Mouse (Mus musculus): ENCODE data around the gene Trappc10. TPM values are rescaled to one million over a fixed set of nuclear protein-coding genes. Genes with fewer than 3 reads are reported as not detected.

Trappc10 gene
- polyA plus RNA-seq, 1 experiment from 2014 or later = 22.2 TPM

DNA sequence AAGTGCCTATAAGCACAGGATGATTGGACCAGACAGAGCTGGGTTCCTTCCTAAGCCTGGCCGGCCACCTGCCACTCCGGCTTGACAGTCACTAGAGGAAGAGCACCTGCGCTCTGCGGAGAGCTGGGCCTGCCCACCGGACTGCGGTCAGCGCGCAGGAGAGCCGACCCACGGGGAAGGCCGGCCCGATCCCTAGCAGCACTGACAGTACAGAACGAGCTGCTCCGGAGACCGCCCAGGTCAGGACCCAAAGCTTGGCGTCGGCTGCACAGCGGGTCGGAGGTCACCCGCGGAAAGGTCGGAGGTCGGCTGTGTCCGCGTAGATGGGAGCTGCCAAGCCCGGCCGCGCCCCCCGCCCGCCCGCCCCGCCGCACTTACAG, 393 bp downstream of the Trappc10 start:
- H3K9ac ChIP-seq (ENCODE audit: low read depth, low read length) = peak overlapping the region; percentile 90
- H3K36me3 ChIP-seq (ENCODE audit: control insufficient read depth, insufficient read depth, low read length) = no peaks in the 10 kb centered on the region
- H3K4me2 ChIP-seq (replicated peaks; ENCODE audit: low read depth, low read length) = peak overlapping the region; percentile 96
- peak; percentile 72 for ATAC-seq (ENCODE audit: low FRiP score, low TSS enrichment)
- no peaks in the 10 kb centered on the region for H3K9me3 ChIP-seq (ENCODE audit: control insufficient read depth, low read length)
- no peak overlapping the region for H3K27ac ChIP-seq (ENCODE audit: low read depth, low read length)
- 1% methylated on average over 24 of the region's 33 CpGs for WGBS
- peaks cover 12% of the 10 kb centered on the region; the same call in 1 of the 2 replicates for H3K4me1 ChIP-seq (ENCODE audit: control insufficient read depth, insufficient read depth, low read length)
- H3K4me3 ChIP-seq (ENCODE audit: low read length) = peak overlapping the region; percentile 92
- no peaks in the 10 kb centered on the region for H3K27me3 ChIP-seq (ENCODE audit: control insufficient read depth, insufficient read depth, low read length)

DNA sequence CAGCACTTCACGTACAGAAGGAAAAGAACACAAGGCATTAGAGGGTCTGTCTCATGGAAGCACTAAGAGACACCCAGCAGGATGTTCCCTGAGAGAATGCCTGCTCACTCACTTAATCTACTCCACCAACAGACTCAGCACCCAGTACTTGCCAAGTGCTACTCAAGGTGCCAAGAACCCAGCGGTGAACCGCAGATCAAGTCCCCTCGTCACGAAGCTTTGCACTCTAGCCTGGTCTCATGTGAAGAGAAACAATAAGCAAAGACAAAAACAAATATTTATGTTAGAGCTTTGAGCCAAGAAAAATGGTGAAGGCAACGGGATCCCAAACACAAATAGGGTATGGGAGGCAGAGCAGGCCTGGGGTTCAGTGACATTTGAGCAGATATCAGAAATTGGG, 5.5 kb downstream of the Trappc10 start:
- Histone ChIP-seq H3K9ac (ENCODE audit: low read depth, low read length) (no peak overlapping the region), H3K27me3 (ENCODE audit: control insufficient read depth, insufficient read depth, low read length) (no peaks in the 10 kb centered on the region), H3K36me3 (ENCODE audit: control insufficient read depth, insufficient read depth, low read length) (no peaks in the 10 kb centered on the region), H3K4me2 (replicated peaks; ENCODE audit: low read depth, low read length) (no peak overlapping the region), H3K9me3 (ENCODE audit: control insufficient read depth, low read length) (no peaks in the 10 kb centered on the region), H3K4me3 (ENCODE audit: low read length) (no peak overlapping the region), H3K4me1 (ENCODE audit: control insufficient read depth, insufficient read depth, low read length) (peaks cover 12% of the 10 kb centered on the region; the same call in 1 of the 2 replicates), H3K27ac (ENCODE audit: low read depth, low read length) (no peak overlapping the region)
- 81% methylated on average over 6 of the region's 6 CpGs for WGBS
- ATAC-seq (ENCODE audit: low FRiP score, low TSS enrichment) = no peak

DNA sequence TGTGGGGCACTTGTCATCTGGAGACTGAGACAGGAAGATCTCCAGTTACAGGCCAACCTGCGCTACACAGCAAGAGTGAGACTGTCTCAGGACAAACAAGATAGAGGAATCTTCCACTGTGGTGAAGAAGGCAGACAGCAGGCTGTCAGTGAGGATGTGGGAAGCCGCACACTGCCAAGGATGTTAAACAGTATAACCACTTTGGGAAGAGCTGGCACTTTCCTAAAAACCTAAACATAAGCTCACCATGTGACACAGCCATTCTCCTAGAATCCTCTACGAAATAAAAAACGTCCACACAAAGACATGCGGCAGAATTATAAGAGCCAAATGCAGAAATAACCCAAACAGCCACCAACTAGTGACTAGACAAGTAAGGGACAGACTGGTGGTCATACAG, 6.1 kb downstream of the Trappc10 start:
- Histone ChIP-seq H3K36me3 (ENCODE audit: control insufficient read depth, insufficient read depth, low read length) (no peaks in the 10 kb centered on the region), H3K4me1 (ENCODE audit: control insufficient read depth, insufficient read depth, low read length) (0 out of 2 replicates have a peak, but pooled peaks cover 6% of the 10 kb centered on the region), H3K4me2 (replicated peaks; ENCODE audit: low read depth, low read length) (no peak overlapping the region), H3K9ac (ENCODE audit: low read depth, low read length) (no peak overlapping the region), H3K27me3 (ENCODE audit: control insufficient read depth, insufficient read depth, low read length) (no peaks in the 10 kb centered on the region), H3K27ac (ENCODE audit: low read depth, low read length) (no peak overlapping the region), H3K4me3 (ENCODE audit: low read length) (no peak overlapping the region), H3K9me3 (ENCODE audit: control insufficient read depth, low read length) (no peaks in the 10 kb centered on the region)
- WGBS = 95% methylated on average over 5 of the region's 5 CpGs
- no peak for ATAC-seq (ENCODE audit: low FRiP score, low TSS enrichment)

DNA sequence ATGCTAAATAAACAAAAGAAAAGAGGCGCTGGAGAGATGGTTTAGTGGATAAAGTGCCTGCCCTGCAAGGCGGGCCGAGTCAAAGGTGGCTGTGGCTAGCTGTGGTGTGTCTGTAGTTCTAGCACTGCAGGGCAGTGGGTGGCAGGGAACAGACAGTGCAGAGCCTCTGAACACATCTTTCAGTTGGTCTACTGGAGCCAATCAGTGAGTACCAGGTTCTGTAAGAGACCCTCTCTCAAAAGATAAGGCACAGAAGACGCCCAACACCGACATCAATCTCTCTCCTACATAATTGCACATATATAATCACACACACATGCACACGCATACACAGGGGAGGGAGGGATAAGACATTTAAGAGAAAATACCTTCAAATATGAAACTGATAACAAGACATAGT, 6.6 kb downstream of the Trappc10 start:
- ATAC-seq (ENCODE audit: low FRiP score, low TSS enrichment) = no peak
- H3K4me2 ChIP-seq (replicated peaks; ENCODE audit: low read depth, low read length) = no peak overlapping the region
- WGBS = 82% methylated on average over 6 of the region's 6 CpGs
- no peak overlapping the region for H3K27ac ChIP-seq (ENCODE audit: low read depth, low read length)
- H3K4me3 ChIP-seq (ENCODE audit: low read length) = no peak overlapping the region
- H3K9ac ChIP-seq (ENCODE audit: low read depth, low read length) = no peak overlapping the region
- 0 out of 2 replicates have a peak, but pooled peaks cover 2% of the 10 kb centered on the region for H3K4me1 ChIP-seq (ENCODE audit: control insufficient read depth, insufficient read depth, low read length)
- no peaks in the 10 kb centered on the region for H3K9me3 ChIP-seq (ENCODE audit: control insufficient read depth, low read length)
- H3K36me3 ChIP-seq (ENCODE audit: control insufficient read depth, insufficient read depth, low read length) = no peaks in the 10 kb centered on the region
- no peaks in the 10 kb centered on the region for H3K27me3 ChIP-seq (ENCODE audit: control insufficient read depth, insufficient read depth, low read length)

DNA sequence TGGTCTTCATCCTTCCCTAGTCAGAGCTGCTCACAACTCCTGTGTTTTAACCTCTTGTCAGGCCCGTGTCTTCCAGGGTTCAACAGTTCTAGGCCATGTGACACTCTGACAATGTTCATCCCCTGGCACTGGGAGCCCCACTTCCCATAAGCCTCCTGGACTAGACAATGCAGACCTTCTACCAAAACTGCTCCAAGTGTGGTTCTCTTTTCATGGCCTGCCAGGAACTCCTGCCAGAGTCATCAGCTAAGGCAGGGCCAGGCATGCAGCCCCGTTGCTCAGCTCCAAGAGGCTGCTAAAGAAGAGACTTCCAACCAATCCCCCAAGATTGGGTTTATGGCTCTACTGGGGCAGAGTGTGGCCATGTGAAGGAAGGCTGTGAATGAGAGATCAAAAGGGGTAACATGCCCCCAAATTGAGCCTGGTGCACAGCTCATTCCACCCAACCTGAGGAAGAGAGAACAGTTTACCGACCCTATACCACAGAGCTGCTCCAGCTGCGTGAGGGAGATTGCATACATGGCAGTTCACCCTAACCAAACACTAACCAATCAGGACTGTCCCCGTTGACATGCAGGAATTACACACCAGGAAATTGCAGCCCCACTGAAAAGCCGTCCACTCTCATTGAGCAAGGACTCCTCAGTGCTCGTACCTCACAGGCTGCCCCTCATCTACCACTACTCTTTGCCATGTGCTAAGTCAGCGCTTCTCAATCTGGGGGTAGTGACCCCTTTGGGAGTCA, 7.4 kb downstream of the Trappc10 start:
- H3K9me3 ChIP-seq (ENCODE audit: control insufficient read depth, low read length) = no peaks in the 10 kb centered on the region
- H3K9ac ChIP-seq (ENCODE audit: low read depth, low read length) = no peak overlapping the region
- H3K4me1 ChIP-seq (ENCODE audit: control insufficient read depth, insufficient read depth, low read length) = no peaks in the 10 kb centered on the region
- ATAC-seq (ENCODE audit: low FRiP score, low TSS enrichment) = no peak
- H3K27ac ChIP-seq (ENCODE audit: low read depth, low read length) = no peak overlapping the region
- H3K27me3 ChIP-seq (ENCODE audit: control insufficient read depth, insufficient read depth, low read length) = no peaks in the 10 kb centered on the region
- H3K4me3 ChIP-seq (ENCODE audit: low read length) = no peak overlapping the region
- 50% methylated on average over 8 of the region's 8 CpGs for WGBS
- no peak overlapping the region for H3K4me2 ChIP-seq (replicated peaks; ENCODE audit: low read depth, low read length)
- H3K36me3 ChIP-seq (ENCODE audit: control insufficient read depth, insufficient read depth, low read length) = no peaks in the 10 kb centered on the region

DNA sequence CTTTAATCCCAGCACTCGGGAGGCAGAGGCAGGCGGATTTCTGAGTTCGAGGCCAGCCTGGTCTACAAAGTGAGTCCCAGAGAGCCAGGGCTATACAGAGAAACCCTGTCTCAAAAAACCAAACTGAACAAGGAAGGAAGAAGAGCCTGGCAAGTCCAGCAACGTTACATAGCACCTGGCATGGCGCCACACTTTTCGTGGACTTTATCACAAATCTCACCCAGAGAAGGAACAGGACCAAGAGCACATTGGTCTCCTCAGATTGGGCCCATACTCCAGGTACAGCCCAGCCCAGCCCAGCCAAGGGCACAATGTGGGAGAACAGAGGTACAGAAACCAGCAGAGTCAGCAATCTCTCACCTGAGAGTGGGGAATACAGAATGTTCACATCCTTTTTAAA, 10.7 kb downstream of the Trappc10 start:
- H3K27ac ChIP-seq (ENCODE audit: low read depth, low read length) = no peak overlapping the region
- WGBS = 90% methylated on average over 6 of the region's 6 CpGs
- H3K4me3 ChIP-seq (ENCODE audit: low read length) = no peak overlapping the region
- no peaks in the 10 kb centered on the region for H3K9me3 ChIP-seq (ENCODE audit: control insufficient read depth, low read length)
- H3K4me1 ChIP-seq (ENCODE audit: control insufficient read depth, insufficient read depth, low read length) = no peaks in the 10 kb centered on the region
- peaks cover 12% of the 10 kb centered on the region; the same call in 1 of the 2 replicates for H3K36me3 ChIP-seq (ENCODE audit: control insufficient read depth, insufficient read depth, low read length)
- H3K9ac ChIP-seq (ENCODE audit: low read depth, low read length) = no peak overlapping the region
- no peak for ATAC-seq (ENCODE audit: low FRiP score, low TSS enrichment)
- no peak overlapping the region for H3K4me2 ChIP-seq (replicated peaks; ENCODE audit: low read depth, low read length)
- no peaks in the 10 kb centered on the region for H3K27me3 ChIP-seq (ENCODE audit: control insufficient read depth, insufficient read depth, low read length)

DNA sequence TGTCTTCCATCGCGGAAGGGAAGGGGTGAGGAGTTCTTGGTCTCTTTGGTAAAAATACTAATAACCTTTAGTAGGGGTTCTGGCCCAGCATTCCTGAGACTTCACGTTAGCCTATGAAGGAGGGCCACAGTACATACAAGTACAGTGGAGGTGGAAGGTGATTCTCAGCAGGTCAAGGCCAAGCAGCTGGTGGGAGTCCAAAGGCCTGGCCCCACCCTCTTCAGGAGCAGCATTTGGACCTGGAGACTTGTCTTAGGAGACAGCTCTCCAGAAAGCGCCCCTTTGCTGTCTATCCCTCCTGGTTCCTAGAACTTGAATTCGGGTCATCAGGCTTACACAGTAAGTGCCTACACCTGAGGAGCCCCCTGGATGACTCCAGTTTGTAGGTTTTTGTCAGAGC, 11.3 kb downstream of the Trappc10 start:
- H3K4me3 ChIP-seq (ENCODE audit: low read length) = no peak overlapping the region
- H3K4me2 ChIP-seq (replicated peaks; ENCODE audit: low read depth, low read length) = no peak overlapping the region
- WGBS = 92% methylated on average over 5 of the region's 5 CpGs

DNA sequence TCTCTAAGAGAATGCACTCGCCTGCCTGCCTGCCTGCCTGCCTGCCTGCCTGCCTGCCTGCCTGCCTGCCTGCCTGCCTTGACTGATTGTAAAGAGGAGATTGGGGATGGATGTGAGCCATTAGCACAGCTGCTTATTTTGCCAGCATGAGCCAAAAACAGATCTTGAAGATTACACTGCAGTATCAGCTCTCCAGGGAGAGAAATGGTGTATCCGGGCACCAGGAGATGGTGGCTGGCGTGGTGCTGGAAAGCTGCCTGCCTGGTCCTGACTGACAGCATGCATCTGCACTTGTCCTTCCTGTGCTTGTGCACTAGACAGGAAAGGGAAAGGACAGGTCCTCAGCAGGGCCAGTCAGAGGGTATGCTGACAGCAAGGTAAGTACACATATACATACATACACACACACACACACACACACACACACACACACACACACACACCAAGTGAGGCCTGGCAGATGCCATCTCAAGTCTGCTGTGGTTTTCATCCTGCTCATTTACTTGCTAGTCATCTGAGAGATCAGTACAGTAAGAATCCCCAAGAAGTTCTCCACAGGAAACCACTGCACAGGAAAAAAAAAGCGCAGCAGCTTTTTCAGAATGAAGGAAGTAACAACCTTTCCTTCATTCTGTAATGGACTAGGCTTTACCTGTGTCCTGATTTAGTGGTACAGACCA, 12.0 kb downstream of the Trappc10 start:
- 88% methylated on average over 4 of the region's 4 CpGs for WGBS
- no peak overlapping the region for H3K4me3 ChIP-seq (ENCODE audit: low read length)
- no peaks in the 10 kb centered on the region for H3K4me1 ChIP-seq (ENCODE audit: control insufficient read depth, insufficient read depth, low read length)
- no peak overlapping the region for H3K9ac ChIP-seq (ENCODE audit: low read depth, low read length)
- H3K4me2 ChIP-seq (replicated peaks; ENCODE audit: low read depth, low read length) = no peak overlapping the region
- H3K27ac ChIP-seq (ENCODE audit: low read depth, low read length) = no peak overlapping the region
- no peaks in the 10 kb centered on the region for H3K27me3 ChIP-seq (ENCODE audit: control insufficient read depth, insufficient read depth, low read length)
- no peak for ATAC-seq (ENCODE audit: low FRiP score, low TSS enrichment)
- H3K36me3 ChIP-seq (ENCODE audit: control insufficient read depth, insufficient read depth, low read length) = peaks cover 22% of the 10 kb centered on the region; the same call in 1 of the 2 replicates
- no peaks in the 10 kb centered on the region for H3K9me3 ChIP-seq (ENCODE audit: control insufficient read depth, low read length)

More for the DNA sequence above, 11.3 kb downstream of the Trappc10 start:
- H3K27ac ChIP-seq (ENCODE audit: low read depth, low read length) = no peak overlapping the region
- no peaks in the 10 kb centered on the region for H3K27me3 ChIP-seq (ENCODE audit: control insufficient read depth, insufficient read depth, low read length)
- H3K36me3 ChIP-seq (ENCODE audit: control insufficient read depth, insufficient read depth, low read length) = peaks cover 17% of the 10 kb centered on the region; the same call in 1 of the 2 replicates
- no peak overlapping the region for H3K9ac ChIP-seq (ENCODE audit: low read depth, low read length)
- H3K9me3 ChIP-seq (ENCODE audit: control insufficient read depth, low read length) = no peaks in the 10 kb centered on the region
- no peaks in the 10 kb centered on the region for H3K4me1 ChIP-seq (ENCODE audit: control insufficient read depth, insufficient read depth, low read length)
- ATAC-seq (ENCODE audit: low FRiP score, low TSS enrichment) = no peak

DNA sequence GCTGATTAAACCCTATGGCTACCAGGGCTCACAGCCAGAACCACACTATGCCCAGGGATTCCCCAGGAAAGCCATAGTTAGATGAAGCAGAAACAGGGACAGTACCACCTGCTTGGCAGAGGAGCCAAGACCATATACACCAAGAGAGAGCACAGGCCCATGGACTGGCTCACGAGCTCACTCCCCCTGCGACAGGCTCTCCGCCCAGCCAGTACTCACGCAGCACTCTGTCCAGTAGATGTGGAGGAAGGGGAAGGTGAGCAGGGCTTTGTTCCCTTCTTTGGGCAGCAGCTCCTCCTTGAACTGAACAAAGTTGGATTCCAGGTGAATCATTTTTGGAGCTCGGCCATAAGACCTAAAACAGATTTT, 15.9 kb downstream of the Trappc10 start:
- Histone ChIP-seq H3K27ac (ENCODE audit: low read depth, low read length) (no peak overlapping the region), H3K4me3 (ENCODE audit: low read length) (no peak overlapping the region), H3K27me3 (ENCODE audit: control insufficient read depth, insufficient read depth, low read length) (no peaks in the 10 kb centered on the region), H3K4me2 (replicated peaks; ENCODE audit: low read depth, low read length) (no peak overlapping the region), H3K9ac (ENCODE audit: low read depth, low read length) (no peak overlapping the region), H3K9me3 (ENCODE audit: control insufficient read depth, low read length) (no peaks in the 10 kb centered on the region), H3K4me1 (ENCODE audit: control insufficient read depth, insufficient read depth, low read length) (no peaks in the 10 kb centered on the region), H3K36me3 (ENCODE audit: control insufficient read depth, insufficient read depth, low read length) (peaks cover 28% of the 10 kb centered on the region; the same call in 1 of the 2 replicates)
- 90% methylated on average over 5 of the region's 5 CpGs for WGBS
- ATAC-seq (ENCODE audit: low FRiP score, low TSS enrichment) = no peak
